Mouse (Mus musculus) neutrophil, adult 5-6 weeks (primary cell): ENCODE measurements around the gene Cd7. TPM values are rescaled to one million over a fixed set of nuclear protein-coding genes. Genes with fewer than 3 reads are reported as not detected.
A peak's percentile ranks its signal among the peaks of the same experiment; 100 is the strongest.

Source experiments
- ATAC-seq: fragments of 151-379, 151-347 bp; 2 replicates; pipeline ENCODE4 v1.8.0; 2017; ENCODE audit warnings: mild to moderate bottlenecking, moderate TSS enrichment; ENCODE audit not compliant: insufficient number of reproducible peaks, poor library complexity, low FRiP score, severe bottlenecking; ENCODE audit errors: extremely low read depth
- total RNA-seq: library from RNA; stranded (forward); fragments of 200-1000 nt; gene quantifications from 2 replicates; pipeline ENCODE4 v1.2.3, GENCODE M21; 2017

The Cd7 gene
- total RNA-seq, 1 experiment from 2014 or later: 6.9 TPM

DNA sequence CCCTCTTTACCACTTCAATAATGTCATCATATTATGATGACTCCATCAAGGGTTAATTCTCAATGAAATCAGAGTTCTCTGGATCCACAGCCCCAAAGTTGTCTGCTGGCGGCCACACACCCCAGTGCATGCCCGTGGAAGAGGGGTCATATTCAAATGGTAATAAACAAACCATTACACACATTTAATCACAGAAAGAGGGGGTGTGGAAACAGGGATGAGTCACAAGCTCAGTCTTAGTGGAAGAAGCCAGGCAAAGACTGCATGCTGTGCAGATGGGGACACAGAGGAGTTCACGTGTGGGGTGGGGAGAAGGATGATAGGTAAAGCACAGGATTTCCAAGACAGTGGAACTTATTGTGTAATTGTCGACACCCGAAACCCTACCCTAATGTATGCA is 34.9 kb downstream of the Cd7 start:
- no peak for ATAC-seq

DNA sequence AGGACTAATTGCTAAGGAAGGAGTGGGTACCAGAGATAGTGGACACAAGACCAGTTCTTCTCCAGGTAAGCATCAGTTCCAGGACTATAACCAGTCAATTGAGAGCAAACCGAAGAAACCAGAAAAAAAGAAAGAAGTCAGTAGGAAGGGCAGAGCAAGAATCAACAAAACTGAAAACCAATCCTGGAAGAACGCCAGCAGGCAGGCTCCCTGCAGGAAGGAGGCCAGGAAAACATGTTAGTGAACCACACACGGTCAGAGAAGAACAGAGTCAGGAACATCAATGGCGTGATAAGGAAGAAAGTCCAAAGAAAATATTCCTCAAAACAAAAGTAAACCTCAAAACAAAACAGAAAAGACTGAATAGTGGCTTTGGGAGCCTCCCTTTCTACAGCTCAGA is 37.3 kb downstream of the Cd7 start:
- ATAC-seq: no peak

DNA sequence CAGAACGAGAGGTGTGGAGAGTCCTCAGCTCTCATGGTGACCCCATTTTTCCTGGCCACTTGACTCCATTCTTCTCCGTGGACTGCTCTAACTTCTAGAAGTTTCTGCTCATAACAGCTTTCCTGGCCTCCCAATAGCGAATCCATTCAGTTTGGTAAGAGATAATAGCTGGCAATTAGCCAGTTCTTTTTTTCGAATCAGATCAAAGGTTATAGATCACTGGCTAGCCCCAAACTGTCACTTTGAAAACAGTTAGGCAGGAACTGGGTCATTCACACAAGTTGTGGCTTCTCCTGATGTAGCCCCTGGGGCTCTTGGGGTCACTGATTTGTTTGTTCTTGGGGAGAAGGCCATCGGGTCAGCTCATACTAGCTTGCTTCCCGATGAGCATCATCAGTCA is 44.5 kb downstream of the Cd7 start:
- ATAC-seq: no peak

DNA sequence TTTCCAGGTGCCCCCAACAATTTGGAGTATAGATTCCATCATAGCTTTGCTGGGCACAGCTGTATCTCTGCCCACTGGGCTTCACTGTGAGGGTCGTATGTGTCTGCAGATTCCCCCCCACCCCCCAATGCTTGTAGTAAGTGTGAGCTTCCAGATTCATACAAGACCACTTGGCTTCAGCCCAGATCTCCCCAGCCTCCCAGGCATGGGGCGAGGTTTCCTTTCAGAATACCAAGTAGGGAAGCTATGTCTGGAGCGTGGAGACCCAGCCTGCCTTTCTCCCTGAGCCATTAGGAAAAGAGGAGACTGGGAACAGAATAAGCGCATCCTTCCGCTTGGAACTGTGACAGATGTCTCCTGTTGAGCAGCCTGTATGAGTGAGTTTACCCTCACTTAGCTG is 45.6 kb downstream of the Cd7 start:
- no peak for ATAC-seq

DNA sequence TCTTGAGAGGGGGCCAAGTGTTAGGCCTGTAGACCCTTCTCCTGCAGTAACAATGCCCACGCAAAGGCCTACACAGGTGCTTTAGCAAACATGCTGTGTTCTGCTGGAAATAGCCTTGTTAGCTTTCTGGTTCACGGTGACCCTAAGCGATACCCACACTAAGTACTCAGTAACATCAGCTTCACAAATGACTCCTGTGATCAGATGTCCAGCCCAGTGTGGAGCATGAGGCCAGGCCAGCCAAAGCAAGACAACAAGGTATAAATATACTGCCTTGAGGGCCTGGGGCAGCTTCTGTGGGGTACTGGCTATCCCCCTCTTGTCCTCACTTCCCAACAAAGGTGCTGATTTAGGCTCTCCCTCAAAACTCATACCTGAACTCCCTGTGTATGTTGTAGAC is 46.1 kb downstream of the Cd7 start:
- ATAC-seq: no peak

DNA sequence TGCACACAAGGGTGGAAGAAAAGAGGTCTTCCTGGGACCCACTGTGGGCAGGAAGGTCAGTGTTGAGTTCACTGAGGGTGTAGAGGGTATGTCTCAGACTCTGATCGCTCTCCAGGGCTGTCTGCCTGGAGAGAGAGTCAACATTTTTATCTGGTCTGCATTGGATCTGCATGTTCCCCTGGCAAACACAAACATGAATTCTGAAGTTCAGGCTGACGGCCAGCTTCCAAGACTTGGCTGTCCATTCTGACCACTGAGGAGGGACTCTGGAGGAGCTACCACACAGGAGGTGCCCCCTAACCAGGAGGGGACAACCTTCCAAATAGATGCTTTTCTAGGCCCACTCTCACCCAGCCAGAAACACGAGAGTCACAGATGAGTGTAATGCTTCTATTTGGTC is 47.4 kb downstream of the Cd7 start:
- ATAC-seq: no peak

DNA sequence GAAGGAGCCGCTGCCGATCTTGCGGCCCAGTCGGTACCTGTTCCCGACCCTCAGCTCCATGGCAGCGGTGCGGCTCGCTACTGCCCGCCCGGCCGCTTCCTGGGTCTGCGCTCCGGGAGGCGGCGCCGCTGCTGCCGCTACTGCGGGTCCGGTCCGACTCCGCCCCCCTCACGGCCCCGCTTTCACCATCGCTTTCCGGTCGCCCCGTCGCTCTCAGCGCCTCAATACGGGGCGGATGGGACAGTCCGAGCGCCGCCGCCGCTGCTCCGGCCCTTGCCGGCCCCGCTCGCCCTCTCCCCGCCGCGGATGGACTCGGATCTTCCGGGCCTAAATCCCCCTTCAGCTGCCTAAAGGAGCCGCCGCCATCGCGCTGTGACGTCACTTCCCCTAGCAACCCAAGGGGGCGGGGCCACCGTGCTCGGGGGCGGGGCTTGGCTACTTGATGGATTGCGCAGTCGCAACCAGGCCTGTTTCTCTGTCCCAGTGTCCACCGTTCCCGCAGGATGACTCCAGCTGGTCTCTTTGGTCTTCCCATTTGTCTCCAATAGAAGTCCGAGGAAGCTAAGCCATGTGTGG is 48.2 kb downstream of the Cd7 start, which contains the start of gene Csnk1d:
Csnk1d (minus strand) TSS at position 380 of the 576 bp plus-strand sequence.
- peak; percentile 74 for ATAC-seq

DNA sequence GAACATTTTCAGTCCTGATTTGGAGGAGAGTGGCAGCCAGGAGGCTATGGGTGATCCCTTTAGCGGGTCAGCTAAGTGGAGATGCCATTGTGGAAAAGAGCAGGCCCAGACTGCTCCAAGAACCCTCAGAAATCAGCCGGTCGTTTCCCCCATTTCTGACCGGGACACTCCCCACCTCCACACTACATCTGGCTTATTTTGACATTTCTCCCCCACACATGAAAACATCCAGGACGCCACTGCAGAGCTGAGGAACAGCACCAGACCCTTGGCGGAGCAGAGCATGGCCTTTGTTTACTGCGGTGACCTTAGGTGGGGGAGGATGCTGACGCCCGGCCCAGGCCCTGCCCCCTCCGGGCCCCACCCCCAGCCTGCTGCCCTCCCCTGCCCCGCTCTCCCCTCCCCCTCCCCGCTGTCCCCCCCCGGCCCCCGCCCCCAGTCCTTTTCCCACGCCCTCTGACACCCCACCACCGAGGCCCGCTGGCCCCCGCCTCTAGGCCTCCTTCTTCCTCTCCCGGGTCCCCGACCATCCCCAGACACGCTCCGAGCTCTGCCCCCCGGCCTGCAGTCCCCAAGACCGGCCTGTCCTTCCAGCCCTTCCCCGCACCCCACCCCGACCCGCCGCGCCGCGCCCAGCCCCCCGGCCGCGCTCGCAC is 49.0 kb downstream of the Cd7 start:
- peak; percentile 31 for ATAC-seq

DNA sequence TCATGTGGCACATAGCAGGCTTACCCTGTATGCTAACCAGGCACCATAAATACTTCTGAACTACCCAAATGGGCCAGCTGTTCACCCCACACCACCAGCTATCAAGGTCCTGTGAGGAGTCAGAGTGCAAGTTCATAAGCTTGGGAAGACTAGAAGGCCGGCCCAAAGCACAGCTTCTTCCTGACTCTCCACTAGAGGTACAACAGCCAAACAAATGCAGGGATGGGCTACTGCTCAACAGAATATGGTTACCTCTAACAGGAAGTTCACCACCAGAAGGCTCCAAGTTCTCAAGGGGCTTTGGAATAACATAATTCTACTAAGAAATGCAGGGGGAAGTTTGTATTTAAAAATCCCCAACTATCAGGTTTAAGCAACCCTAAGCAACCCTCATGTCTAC is 49.7 kb downstream of the Cd7 start:
- no peak for ATAC-seq

DNA sequence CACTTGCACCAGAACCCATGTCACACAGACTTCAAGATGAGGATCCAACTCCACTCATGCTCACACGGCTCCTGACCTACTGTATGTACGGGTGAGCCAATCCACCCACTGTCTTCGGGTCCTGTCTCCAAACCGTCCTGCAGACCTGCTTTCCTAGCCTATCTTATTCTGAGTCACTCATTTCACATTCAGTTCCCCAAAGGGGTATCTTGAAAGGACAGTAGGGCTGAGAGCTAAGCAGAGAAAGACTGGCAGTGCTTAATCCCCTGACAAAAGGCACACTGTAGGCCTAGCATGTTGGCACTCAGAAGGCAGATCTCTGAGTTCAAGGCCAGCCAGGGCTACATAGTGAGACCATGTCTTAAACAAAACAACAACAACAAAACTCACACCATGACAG is 50.8 kb downstream of the Cd7 start:
- ATAC-seq: no peak

DNA sequence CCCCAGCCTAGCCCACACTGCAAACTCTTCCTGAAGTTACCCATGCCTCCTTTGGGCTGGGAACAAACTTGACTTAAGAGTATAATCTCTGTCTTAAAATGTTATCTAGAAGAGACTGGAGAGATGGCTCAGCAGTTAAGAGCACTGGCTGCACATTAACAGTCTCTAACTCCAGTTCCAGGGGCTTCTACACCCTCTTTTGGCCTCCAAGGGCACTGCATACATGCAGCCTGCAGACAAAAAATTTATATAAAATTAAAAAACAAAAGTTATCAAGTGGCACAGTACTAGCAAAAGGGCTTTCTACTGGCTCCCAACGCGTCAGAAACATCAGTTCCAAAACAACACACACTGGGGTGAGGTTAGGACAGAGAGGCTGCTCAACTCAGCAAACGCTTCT is 51.6 kb downstream of the Cd7 start:
- ATAC-seq: no peak

Other genes with a start within 250 kb of the Cd7 start
- gene Dus1l, start 243.0 kb downstream of the Cd7 start, total RNA-seq: 30.9 and 32.5 TPM in 2 replicates
- gene Fasn, start 214.9 kb downstream of the Cd7 start, total RNA-seq: 22.0 and 28.3 TPM in 2 replicates
- 3.5 and 4.7 TPM in 2 replicates for gene Ccdc57, start 106.5 kb downstream of the Cd7 start, total RNA-seq
- gene Slc16a3, start 90.9 kb downstream of the Cd7 start, total RNA-seq: 216 and 232 TPM in 2 replicates
- 89.3 and 108 TPM in 2 replicates for gene Csnk1d, start 48.1 kb downstream of the Cd7 start, total RNA-seq
- gene Sectm1b, start 24.2 kb upstream of the Cd7 start, total RNA-seq: not detected in 2 replicates
- not detected in 2 replicates for gene Sectm1a, start 41.8 kb upstream of the Cd7 start, total RNA-seq
- gene Tex19.2, start 79.3 kb upstream of the Cd7 start, total RNA-seq: not detected in 2 replicates
- gene Tex19.1, start 106.7 kb upstream of the Cd7 start, total RNA-seq: not detected in 2 replicates
- gene Uts2r, start 120.9 kb upstream of the Cd7 start, total RNA-seq: not detected in 2 replicates
- 11.5 and 17.3 TPM in 2 replicates for gene Hexdc, start 165.0 kb upstream of the Cd7 start, total RNA-seq
- gene Ogfod3, start 165.3 kb upstream of the Cd7 start, total RNA-seq: 5.4 and 6.6 TPM in 2 replicates
- 116 and 134 TPM in 2 replicates for gene Cybc1, start 189.9 kb upstream of the Cd7 start, total RNA-seq
- gene Narf, start 197.8 kb upstream of the Cd7 start, total RNA-seq: 71.0 and 76.1 TPM in 2 replicates
- gene Foxk2, start 220.6 kb upstream of the Cd7 start, total RNA-seq: 22.1 and 26.4 TPM in 2 replicates